Mouse (Mus musculus) intestine, postnatal 0 days (tissue): ENCODE data around the gene Sar1b. TPM values are rescaled to one million over a fixed set of nuclear protein-coding genes. Genes with fewer than 3 reads are reported as not detected.
"Not testable (repeated sequence)": the region's sequence is repeated elsewhere in the genome, so short reads cannot be mapped to it uniquely, and the experiment has no call there.

Experiments used
- ATAC-seq: fragments of 200-750 bp; cut with Nextera tagmentation; 2 replicates; pipeline ENCODE4 v1.8.0; 2017; ENCODE audit warnings: mild to moderate bottlenecking, moderate TSS enrichment, moderate library complexity
- H3K27ac ChIP-seq: fragments of 300-500 bp; sonication (generic); 2 replicates; pipeline ENCODE4 v1.5.1; 2014; ENCODE audit warnings: mild to moderate bottlenecking, low read depth, low read length, moderate library complexity
- H3K27me3 ChIP-seq: fragments of 300-500 bp; sonication (generic); replicated peaks from 2 replicates; pipeline ENCODE4 v1.6.1; 2014; ENCODE audit warnings: low read length, mixed read lengths; ENCODE audit not compliant: control insufficient read depth, insufficient read depth
- H3K36me3 ChIP-seq: fragments of 300-500 bp; sonication (generic); 2 replicates; pipeline ENCODE4 v1.6.1; 2014; ENCODE audit warnings: mild to moderate bottlenecking, moderate library complexity; ENCODE audit not compliant: control insufficient read depth, insufficient read depth
- H3K4me1 ChIP-seq: fragments of 300-500 bp; sonication (generic); replicated peaks from 2 replicates; pipeline ENCODE4 v1.6.1; 2014; ENCODE audit warnings: antibody characterized with exemption, low read length, mixed read lengths; ENCODE audit not compliant: control insufficient read depth, insufficient read depth
- H3K4me2 ChIP-seq: fragments of 300-500 bp; sonication (generic); replicated peaks from 2 replicates; pipeline ENCODE4 v1.6.1; 2014; ENCODE audit warnings: low read depth, mild to moderate bottlenecking, moderate library complexity
- H3K4me3 ChIP-seq: fragments of 300-500 bp; sonication (generic); 2 replicates; pipeline ENCODE4 v1.5.1; 2014; ENCODE audit warnings: low read depth, low read length
- H3K9ac ChIP-seq: fragments of 300-500 bp; sonication (generic); 2 replicates; pipeline ENCODE4 v1.6.1; 2014; ENCODE audit warnings: mild to moderate bottlenecking, low read depth, low read length
- H3K9me3 ChIP-seq: fragments of 300-500 bp; sonication (generic); 2 replicates; pipeline ENCODE4 v1.6.1; 2016; ENCODE audit warnings: mixed run types; ENCODE audit not compliant: control insufficient read depth
- CTCF ChIP-seq: sonication (generic); IDR thresholded peaks from 2 replicates; pipeline ENCODE4 v1.5.1; 2016; ENCODE audit warnings: low read depth, mild to moderate bottlenecking, control low read depth, antibody characterized with exemption, moderate library complexity
- WGBS: fragments of 180-500 bp; shearing (Covaris S2); extraction: QIAGEN DNeasy Blood & Tissue Kit; methylation state at CpG from one replicate; pipeline ENCODE4 v1.1.7; 2014; 5-methylcytosine and 5-hydroxymethylcytosine counted together
- polyA plus RNA-seq: library from polyadenylated mRNA; unstranded; fragments of >200 nt; fragmentation: Nextera tagmentation; extraction: Ambion mirVana; gene quantifications from 2 replicates; pipeline ENCODE4 v1.2.1, GENCODE M21; 2015

Sar1b gene
- polyA plus RNA-seq, 1 experiment from 2014 or later = 470 TPM

DNA sequence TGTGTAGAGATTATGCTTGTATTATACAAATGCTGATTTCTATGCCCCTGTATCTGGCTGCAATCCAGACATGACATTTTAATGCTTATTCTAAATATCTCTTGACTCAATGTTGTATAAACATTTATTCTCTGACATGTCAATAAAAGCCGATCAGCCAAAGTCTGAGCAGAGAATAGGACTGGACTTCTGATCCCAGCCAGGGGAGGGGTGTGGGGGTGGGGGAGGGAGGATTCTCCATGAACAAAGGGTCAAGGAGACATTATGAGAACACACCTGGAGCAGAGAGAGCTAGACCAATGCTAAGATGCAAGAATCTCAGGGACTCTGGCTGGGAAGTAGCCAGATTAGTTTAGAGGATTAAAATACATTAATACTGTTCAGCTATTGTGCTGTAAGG lies 17.4 kb upstream of the Sar1b start:
- no peak overlapping the region for H3K9ac ChIP-seq
- no peaks in the 10 kb centered on the region for H3K4me1 ChIP-seq
- no peak overlapping the region for H3K4me2 ChIP-seq
- H3K4me3 ChIP-seq = no peak overlapping the region
- H3K27ac ChIP-seq = no peak overlapping the region; the same call in 1 of the 2 replicates
- TF ChIP-seq CTCF = no peak
- H3K9me3 ChIP-seq = no peaks in the 10 kb centered on the region
- no peaks in the 10 kb centered on the region for H3K27me3 ChIP-seq
- no peak; the same call in 1 of the 2 replicates for ATAC-seq
- peaks cover 36% of the 10 kb centered on the region for H3K36me3 ChIP-seq
- WGBS = 7% methylated on average over 1 of the region's 1 CpGs

DNA sequence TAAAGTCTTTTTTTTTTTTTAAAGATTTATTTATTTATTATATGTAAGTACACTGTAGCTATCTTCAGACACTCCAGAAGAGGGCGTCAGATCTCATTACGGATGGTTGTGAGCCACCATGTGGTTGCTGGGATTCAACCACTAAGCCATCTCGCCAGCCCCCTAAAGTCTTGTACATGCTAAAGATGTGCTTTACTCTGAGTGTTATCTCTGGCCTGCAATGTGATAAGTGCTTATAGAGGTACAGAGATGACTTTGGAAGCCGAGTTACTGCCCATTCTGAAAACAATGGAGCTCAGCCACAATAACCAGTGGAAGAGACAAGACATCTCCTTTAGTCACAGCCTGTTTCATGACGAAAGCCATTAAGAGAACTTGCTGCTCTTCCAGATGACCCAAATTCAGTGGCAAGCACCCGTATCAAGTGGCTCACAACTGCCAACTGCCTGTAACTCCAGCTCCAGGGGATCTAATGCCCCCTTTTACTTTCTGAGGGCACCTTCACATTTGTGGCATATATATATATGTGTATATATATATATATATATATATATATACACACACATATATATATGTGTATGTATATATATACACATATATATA lies 11.8 kb upstream of the Sar1b start:
- WGBS = 79% methylated on average over 6 of the region's 6 CpGs

DNA sequence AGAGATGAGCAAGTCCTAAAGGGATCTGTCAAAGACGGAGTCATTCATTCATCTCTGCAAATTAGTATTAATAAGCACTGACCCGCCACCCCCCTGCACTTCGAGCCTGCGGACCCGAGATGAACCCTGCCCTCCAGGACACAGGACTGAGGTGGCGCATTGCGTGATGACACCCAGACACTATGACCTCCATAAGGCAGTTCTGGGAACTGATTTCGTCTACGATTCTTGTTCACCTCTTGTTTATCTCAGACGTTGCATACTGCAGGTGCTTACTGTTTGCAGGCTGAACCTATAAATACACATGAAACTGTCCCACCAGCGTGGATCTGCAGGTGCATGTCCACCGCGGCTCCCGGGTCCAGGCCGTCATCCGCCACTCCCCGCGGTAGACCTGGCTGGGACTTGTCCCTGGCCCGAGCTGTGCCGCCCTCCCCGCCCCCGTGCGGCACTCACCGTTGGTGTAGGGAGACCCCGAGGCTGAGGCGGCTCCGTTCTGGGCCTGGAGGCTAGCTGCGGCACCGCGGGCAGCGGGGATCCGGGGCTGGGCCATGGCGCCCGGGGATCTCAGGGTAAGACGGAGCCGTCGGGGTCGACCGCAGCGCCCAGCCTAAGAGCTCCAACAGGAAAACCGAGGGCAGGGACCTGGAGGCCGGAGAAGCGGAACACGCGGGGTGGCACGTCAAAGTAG lies 7.7 kb upstream of the Sar1b start:
- Histone ChIP-seq H3K4me2 (peak overlapping the region; percentile 78), H3K36me3 (0 out of 2 replicates have a peak, but pooled peaks cover 8% of the 10 kb centered on the region), H3K27me3 (no peaks in the 10 kb centered on the region), H3K27ac (peak overlapping the region; percentile 97), H3K4me1 (no peaks in the 10 kb centered on the region; the same call in 1 of the 2 replicates), H3K9me3 (no peaks in the 10 kb centered on the region), H3K9ac (peak overlapping the region; percentile 96), H3K4me3 (peak overlapping the region; percentile 94)
- under 1% methylated on average over 46 of the region's 46 CpGs for WGBS
- peak; percentile 52 for ATAC-seq
- TF ChIP-seq CTCF = peak; percentile 11; the same call in 1 of the 2 replicates

More for the DNA sequence above, 11.8 kb upstream of the Sar1b start:
- not testable (repeated sequence) for H3K27me3 ChIP-seq, H3K4me1 ChIP-seq, H3K9me3 ChIP-seq, H3K9ac ChIP-seq, H3K4me3 ChIP-seq, ATAC-seq, H3K4me2 ChIP-seq, H3K27ac ChIP-seq
- 0 out of 2 replicates have a peak, but pooled peaks have one; percentile 6 for TF ChIP-seq CTCF
- H3K36me3 ChIP-seq = peaks cover 15% of the 10 kb centered on the region; the same call in 1 of the 2 replicates

DNA sequence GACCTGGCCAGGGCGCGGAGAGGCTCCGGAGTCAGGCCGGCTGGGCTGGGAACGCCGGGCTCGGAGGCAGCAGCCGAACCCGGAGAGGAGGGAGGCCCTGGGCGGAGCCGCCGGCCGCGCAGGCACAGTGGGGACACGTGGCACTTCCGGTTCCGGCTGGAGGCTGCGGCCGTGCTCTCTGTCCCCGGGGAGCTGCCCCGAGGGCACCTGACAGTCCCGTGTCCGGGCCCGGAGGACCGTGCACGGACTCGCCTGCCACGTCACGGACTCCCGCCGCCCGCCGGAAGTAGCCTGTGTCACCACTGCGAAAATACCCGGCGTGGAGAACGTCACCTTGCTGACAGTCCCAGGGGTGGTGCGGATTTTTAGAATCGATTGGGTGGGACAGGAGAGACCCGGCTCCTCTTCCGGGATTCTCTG lies 7.1 kb upstream of the Sar1b start:
- under 1% methylated on average over 41 of the region's 41 CpGs for WGBS
- H3K9me3 ChIP-seq = no peaks in the 10 kb centered on the region
- TF ChIP-seq CTCF = no peak
- H3K4me2 ChIP-seq = peak overlapping the region; percentile 78
- H3K4me1 ChIP-seq = no peaks in the 10 kb centered on the region; the same call in 1 of the 2 replicates
- peak; percentile 96 for ATAC-seq
- peak overlapping the region; percentile 94 for H3K4me3 ChIP-seq
- H3K27ac ChIP-seq = peak overlapping the region; percentile 97
- H3K9ac ChIP-seq = peak overlapping the region; percentile 96
- 0 out of 2 replicates have a peak, but pooled peaks cover 8% of the 10 kb centered on the region for H3K36me3 ChIP-seq
- no peaks in the 10 kb centered on the region for H3K27me3 ChIP-seq

DNA sequence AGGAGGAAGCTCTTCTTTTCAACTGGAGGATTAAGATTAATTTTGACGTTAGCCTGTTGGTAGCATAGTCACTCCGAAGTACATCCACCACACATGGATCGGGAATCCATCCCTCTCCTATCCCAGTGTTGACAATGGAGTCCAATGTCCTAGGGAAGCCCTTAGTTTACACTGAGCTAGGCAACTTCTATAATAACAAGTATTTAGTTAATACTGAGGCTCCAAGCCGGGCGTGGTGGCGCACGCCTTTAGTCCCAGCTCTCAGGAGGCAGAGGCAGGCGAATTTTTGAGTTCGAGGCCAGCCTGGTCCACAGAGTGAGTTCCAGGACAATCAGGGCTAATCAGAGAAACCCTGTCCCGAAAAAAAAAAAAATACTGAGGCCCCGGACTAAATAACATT lies 6.5 kb upstream of the Sar1b start:
- Histone ChIP-seq H3K9me3 (no peaks in the 10 kb centered on the region), H3K27ac (peak overlapping the region; percentile 97), H3K36me3 (0 out of 2 replicates have a peak, but pooled peaks cover 8% of the 10 kb centered on the region), H3K4me3 (peak overlapping the region; percentile 94), H3K4me1 (no peaks in the 10 kb centered on the region; the same call in 1 of the 2 replicates), H3K27me3 (no peaks in the 10 kb centered on the region), H3K4me2 (peak overlapping the region; percentile 78), H3K9ac (peak overlapping the region; percentile 96)
- 0 out of 2 replicates have a peak, but pooled peaks have one; percentile 2 for ATAC-seq
- 71% methylated on average over 11 of the region's 11 CpGs for WGBS
- no peak for TF ChIP-seq CTCF

DNA sequence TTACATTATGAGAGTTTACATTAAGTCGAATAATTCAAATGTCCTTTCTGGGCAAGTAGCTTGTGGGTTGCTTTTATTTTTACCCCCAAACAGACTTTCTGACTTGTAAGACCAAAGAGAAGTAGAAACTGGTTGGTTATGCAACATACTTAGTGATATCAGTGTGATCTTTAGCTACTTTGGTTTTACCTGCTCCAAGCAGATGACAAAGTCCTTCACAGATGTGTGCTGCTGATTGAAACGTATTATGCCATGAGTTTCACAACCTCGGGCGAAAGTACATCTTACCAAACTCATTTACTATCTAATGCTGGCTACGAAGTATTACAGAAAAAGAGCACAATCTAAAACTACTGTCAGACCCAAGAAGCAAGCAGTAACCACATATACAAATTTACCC lies 5.9 kb upstream of the Sar1b start:
- Histone ChIP-seq H3K9ac (no peak overlapping the region), H3K9me3 (no peaks in the 10 kb centered on the region), H3K27ac (peak overlapping the region; percentile 97), H3K27me3 (no peaks in the 10 kb centered on the region), H3K4me3 (no peak overlapping the region), H3K4me2 (no peak overlapping the region; the same call in 1 of the 2 replicates), H3K4me1 (no peaks in the 10 kb centered on the region; the same call in 1 of the 2 replicates), H3K36me3 (0 out of 2 replicates have a peak, but pooled peaks cover 8% of the 10 kb centered on the region)
- peak; percentile 12; the same call in 1 of the 2 replicates for ATAC-seq
- TF ChIP-seq CTCF = no peak
- 43% methylated on average over 5 of the region's 5 CpGs for WGBS

DNA sequence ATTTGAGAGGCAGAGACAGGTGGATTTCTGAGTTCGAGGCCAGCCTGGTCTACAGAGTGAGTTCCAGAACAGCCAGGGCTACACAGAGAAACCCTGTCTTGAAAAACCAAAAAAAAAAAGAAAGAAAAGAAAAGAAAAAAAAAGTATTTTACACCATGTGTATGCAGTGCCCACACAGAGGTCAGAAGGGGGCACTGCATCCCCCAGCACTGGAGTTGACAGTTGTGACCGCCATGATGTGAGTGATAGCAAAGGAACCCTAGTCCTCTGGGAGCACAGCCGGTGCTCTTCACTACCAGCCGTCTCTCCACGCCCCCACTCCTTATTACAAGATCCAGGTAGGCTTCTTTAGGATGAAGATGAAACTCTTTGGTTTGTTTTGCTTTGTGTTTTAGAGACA lies 5.3 kb upstream of the Sar1b start:
- H3K4me1 ChIP-seq, H3K9ac ChIP-seq, ATAC-seq, H3K4me3 ChIP-seq, H3K36me3 ChIP-seq, H3K9me3 ChIP-seq, H3K27me3 ChIP-seq, H3K4me2 ChIP-seq, H3K27ac ChIP-seq: not testable (repeated sequence)
- 85% methylated on average over 5 of the region's 5 CpGs for WGBS
